Mouse (Mus musculus) ES-Bruce4 (cell line): ENCODE data around the gene Hnf1a. TPM values are rescaled to one million over a fixed set of nuclear protein-coding genes. Genes with fewer than 3 reads are reported as not detected.

ENCODE experiments used
- H3K27ac ChIP-seq: 2 replicates; pipeline ENCODE4 v1.5.1; 2012; ENCODE audit warnings: low read length, inconsistent platforms; ENCODE audit not compliant: insufficient read depth
- H3K27me3 ChIP-seq: 2 replicates; pipeline ENCODE4 v1.6.1; 2012; ENCODE audit warnings: mild to moderate bottlenecking, low read length, inconsistent platforms; ENCODE audit not compliant: control insufficient read depth, poor library complexity, insufficient read depth, severe bottlenecking
- H3K36me3 ChIP-seq: 2 replicates; pipeline ENCODE4 v1.6.1; 2012; ENCODE audit warnings: inconsistent platforms, mild to moderate bottlenecking, low read length, moderate library complexity; ENCODE audit not compliant: control insufficient read depth, poor library complexity, insufficient read depth, severe bottlenecking
- H3K4me1 ChIP-seq: one replicate; pipeline ENCODE4 v1.8.1; 2011; ENCODE audit warnings: low read length; ENCODE audit not compliant: control insufficient read depth, insufficient read depth
- H3K4me3 ChIP-seq: 2 replicates; pipeline ENCODE4 v1.5.1; 2011; ENCODE audit warnings: low read depth, mild to moderate bottlenecking, low read length
- H3K9ac ChIP-seq: 2 replicates; pipeline ENCODE4 v1.6.1; 2012; ENCODE audit warnings: low read depth, mild to moderate bottlenecking, inconsistent platforms; ENCODE audit not compliant: poor library complexity, severe bottlenecking
- H3K9me3 ChIP-seq: replicated peaks from 2 replicates; pipeline ENCODE4 v1.6.1; 2012; ENCODE audit warnings: mild to moderate bottlenecking, low read length, inconsistent platforms; ENCODE audit not compliant: control insufficient read depth, poor library complexity, insufficient read depth, severe bottlenecking
- CTCF ChIP-seq: IDR thresholded peaks from one replicate; pipeline ENCODE4 v1.8.1; 2011; ENCODE audit warnings: low read depth, low read length
- EP300 ChIP-seq: IDR thresholded peaks from 2 replicates; pipeline ENCODE4 v1.6.1; 2011; ENCODE audit warnings: low read depth, low read length; ENCODE audit not compliant: insufficient read depth
- POLR2A ChIP-seq: IDR thresholded peaks from one replicate; pipeline ENCODE4 v1.8.1; 2011; ENCODE audit warnings: low read length; ENCODE audit not compliant: insufficient read depth
- polyA plus RNA-seq: library from polyadenylated mRNA; stranded (reverse); fragments of >200 nt; gene quantifications from 2 replicates; pipeline ENCODE4 v1.2.4, GENCODE M21; 2011; ENCODE audit warnings: low read depth; ENCODE audit not compliant: missing spikeins, insufficient read depth, insufficient read length

Hnf1a gene
- polyA plus RNA-seq, 1 experiment, result 1.3 TPM

GRCm38 (mm10) chr5:114968651-114969050 is 2.2 kb downstream of the Hnf1a start:
- Histone ChIP-seq H3K4me3 (no peak overlapping the region), H3K4me1 (peaks cover 3% of the 10 kb centered on the region), H3K9ac (no peak overlapping the region), H3K9me3 (no peaks in the 10 kb centered on the region), H3K36me3 (no peaks in the 10 kb centered on the region), H3K27me3 (no peaks in the 10 kb centered on the region), H3K27ac (no peak overlapping the region)
- no peak for TF ChIP-seq CTCF
- no peak for TF ChIP-seq EP300
- no peak for TF ChIP-seq POLR2A

DNA sequence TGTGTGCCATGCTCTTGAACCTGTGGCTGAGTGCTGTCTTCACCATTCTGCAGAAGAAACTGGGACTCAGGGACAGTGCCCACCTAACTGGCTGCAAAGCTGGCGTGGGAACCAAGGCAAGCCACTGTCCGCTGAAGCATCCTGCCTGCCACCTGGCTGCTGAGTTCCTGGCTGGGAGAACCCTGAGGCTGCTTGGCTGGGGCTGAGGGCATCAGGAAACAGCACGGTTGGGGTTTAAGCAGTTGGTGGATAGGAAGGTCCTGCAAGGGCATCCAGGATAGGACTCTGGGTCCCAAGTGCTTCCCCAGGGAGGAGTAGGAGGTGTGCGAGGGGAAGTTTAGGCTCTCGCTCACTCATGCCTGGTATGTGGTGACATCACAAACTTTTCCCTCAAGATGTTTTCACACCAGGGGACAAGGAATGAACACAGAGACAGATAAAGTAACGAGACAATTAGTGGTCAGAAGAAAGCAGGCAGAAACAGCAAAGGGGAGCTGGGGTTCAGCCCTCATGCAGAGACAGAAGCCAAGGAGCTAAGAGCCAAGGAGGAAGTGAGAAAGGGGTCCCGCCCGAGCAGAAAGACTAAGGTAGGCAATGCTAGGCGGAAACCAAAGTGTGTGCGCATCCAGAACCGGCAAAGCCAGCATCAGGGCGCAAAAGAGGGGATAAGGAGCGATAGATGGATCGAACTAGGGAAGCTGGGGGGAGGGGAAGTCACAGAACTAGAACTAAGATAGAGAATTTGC is 3.2 kb downstream of the Hnf1a start:
- H3K4me3 ChIP-seq, result no peak overlapping the region
- no peaks in the 10 kb centered on the region for H3K27me3 ChIP-seq
- TF ChIP-seq EP300 (no peak), POLR2A (no peak), CTCF (no peak)
- H3K27ac ChIP-seq, result no peak overlapping the region
- no peaks in the 10 kb centered on the region for H3K9me3 ChIP-seq
- peaks cover 3% of the 10 kb centered on the region for H3K4me1 ChIP-seq
- no peaks in the 10 kb centered on the region for H3K36me3 ChIP-seq
- H3K9ac ChIP-seq, result no peak overlapping the region

GRCm38 (mm10) chr5:114964967-114965898 is 5.7 kb downstream of the Hnf1a start:
- Histone ChIP-seq H3K9ac (no peak overlapping the region), H3K36me3 (no peaks in the 10 kb centered on the region), H3K4me1 (peaks cover 3% of the 10 kb centered on the region), H3K9me3 (no peaks in the 10 kb centered on the region), H3K27ac (no peak overlapping the region), H3K27me3 (no peaks in the 10 kb centered on the region), H3K4me3 (no peak overlapping the region)
- TF ChIP-seq CTCF, result no peak
- no peak for TF ChIP-seq POLR2A
- TF ChIP-seq EP300, result no peak

DNA sequence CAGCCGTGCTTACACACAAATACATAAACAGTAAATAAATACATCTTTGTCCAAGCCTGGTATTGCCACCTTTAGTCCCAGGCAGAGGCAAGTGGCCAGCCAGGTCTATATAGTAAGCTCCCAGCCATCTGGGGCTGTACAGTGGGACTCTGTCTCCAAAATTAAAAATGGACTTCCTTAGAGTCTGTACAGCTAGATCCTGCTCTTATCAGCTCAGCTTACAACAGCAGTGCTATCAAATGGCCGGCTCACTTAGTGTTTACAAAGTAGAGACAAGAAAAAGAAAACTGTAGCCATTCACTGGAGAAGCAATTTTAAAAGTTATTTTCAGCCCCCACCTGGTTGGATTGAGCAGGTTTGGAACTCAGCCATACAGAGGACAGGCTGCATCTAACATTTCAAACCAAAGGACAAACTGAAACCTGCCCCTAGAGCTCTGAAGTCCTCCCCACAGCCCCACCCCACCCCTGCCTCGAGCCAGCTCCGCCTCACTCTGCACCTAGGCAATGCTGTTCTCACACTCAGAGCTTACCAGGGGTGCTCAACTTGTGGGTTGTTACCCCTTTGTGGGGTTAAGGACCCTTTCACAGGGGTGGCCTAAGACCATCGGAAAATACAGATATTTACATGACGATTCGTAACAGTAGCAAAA is 6.5 kb downstream of the Hnf1a start:
- no peak overlapping the region for H3K27ac ChIP-seq
- H3K4me3 ChIP-seq, result no peak overlapping the region
- H3K27me3 ChIP-seq, result no peaks in the 10 kb centered on the region
- H3K9me3 ChIP-seq, result no peaks in the 10 kb centered on the region
- TF ChIP-seq CTCF (no peak), POLR2A (no peak), EP300 (no peak)
- peaks cover 3% of the 10 kb centered on the region for H3K4me1 ChIP-seq
- H3K9ac ChIP-seq, result no peak overlapping the region
- H3K36me3 ChIP-seq, result no peaks in the 10 kb centered on the region

GRCm38 (mm10) chr5:114961590-114962360 is 9.1 kb downstream of the Hnf1a start:
- Histone ChIP-seq H3K4me1 (no peaks in the 10 kb centered on the region), H3K4me3 (no peak overlapping the region), H3K36me3 (no peaks in the 10 kb centered on the region), H3K9ac (no peak overlapping the region), H3K27me3 (no peaks in the 10 kb centered on the region), H3K9me3 (no peaks in the 10 kb centered on the region), H3K27ac (no peak overlapping the region)
- no peak for TF ChIP-seq CTCF
- no peak for TF ChIP-seq POLR2A
- no peak for TF ChIP-seq EP300
